Mouse (Mus musculus): ENCODE measurements at regions not wholly inside any gene's neighbourhood (a gene's known extent, or its start where the extent isn't known, plus 50 kb on each side); places are given as distances from the start of the nearest gene placed in this dataset.

- no peaks in the 10 kb centered on the region for H3K4me1 ChIP-seq (ENCODE audit: control insufficient read depth in 1 of 2, insufficient read depth in 2 of 2)
- no peaks in the 10 kb centered on the region for H3K36me3 ChIP-seq (replicated peaks in 1 of 2; ENCODE audit: control insufficient read depth in 1 of 2, insufficient read depth in 1 of 2, low read length in 1 of 2)
- no peaks in the 10 kb centered on the region for H3K9me3 ChIP-seq (replicated peaks; ENCODE audit: low read length)
- in situ Hi-C loops (cut with MboI; ENCODE audit: low pct_ligation_motif_present, low pct_unique_long_range_greater_than_20kb, low sequenced_read_pairs) (no loop called here), dilution Hi-C loops (cut with MboI; ENCODE audit: extremely low pct_ligation_motif_present, extremely low pct_unique_long_range_greater_than_20kb, low sequenced_read_pairs) (no loop called here)
- no peaks in the 10 kb centered on the region for H3K79me2 ChIP-seq (replicated peaks; ENCODE audit: control insufficient read depth, extremely low read depth, insufficient read depth, poor library complexity, severe bottlenecking)
- no peak overlapping the region for H3K4me3 ChIP-seq (replicated peaks in 1 of 3; ENCODE audit: low read depth in 2 of 3, low read length in 2 of 3, poor library complexity in 1 of 3)
- H3K9ac ChIP-seq (ENCODE audit: insufficient read depth, low read depth), result no peak overlapping the region
- H3K27ac ChIP-seq (ENCODE audit: insufficient read depth, low read depth), result no peak overlapping the region
- DNase-seq (ENCODE audit: extremely low read depth), result no peak
- no peaks in the 10 kb centered on the region for H3K27me3 ChIP-seq (replicated peaks)
- no peak for TF ChIP-seq ZKSCAN1 (IDR thresholded peaks at IDR 0.05; ENCODE audit: borderline replicate concordance, low read depth, low read length)
- no peak for TF ChIP-seq MAFK (IDR thresholded peaks at IDR 0.05; ENCODE audit: insufficient replicate concordance, low read length)
- no peak for TF ChIP-seq CHD1 (IDR thresholded peaks at IDR 0.05; ENCODE audit: low read depth, low read length)
- no peak for TF ChIP-seq NRF1 (IDR thresholded peaks at IDR 0.05; ENCODE audit: low read depth, low read length)
- TF ChIP-seq CHD2 (IDR thresholded peaks at IDR 0.05; ENCODE audit: low read length), result no peak
- no peak for TF ChIP-seq CTCF (conservative IDR thresholded peaks at IDR 0.05 in 1 of 2, IDR thresholded peaks at IDR 0.05 in 1 of 2; ENCODE audit: low read depth in 2 of 2, low read length in 2 of 2)
- TF ChIP-seq POLR2A (IDR thresholded peaks at IDR 0.05; ENCODE audit: low read depth, low read length), result no peak
- no peak for TF ChIP-seq IRF4 (IDR thresholded peaks at IDR 0.05; ENCODE audit: low read depth, low read length)
- no peak for TF ChIP-seq SIN3A (IDR thresholded peaks at IDR 0.05; ENCODE audit: low read length)
- no peak for TF ChIP-seq PAX5 (IDR thresholded peaks at IDR 0.05; ENCODE audit: low read length)
- TF ChIP-seq JUND (conservative IDR thresholded peaks at IDR 0.05; ENCODE audit: low read depth, low read length), result no peak
- TF ChIP-seq UBTF (IDR thresholded peaks at IDR 0.05; ENCODE audit: low read depth, low read length), result no peak
- TF ChIP-seq ELF1 (IDR thresholded peaks at IDR 0.05; ENCODE audit: low read depth, low read length), result no peak
- H3K4me2 ChIP-seq (ENCODE audit: insufficient read depth, low read depth, poor library complexity, severe bottlenecking), result no peak overlapping the region
Measured at GRCm38 (mm10) chr1:45653248-45653647, 141.7 kb upstream of the Wdr75 start.

GRCm38 (mm10) chr1:45663882-45664520 lies 131.0 kb upstream of the Wdr75 start:
- Histone ChIP-seq H3K4me2 (ENCODE audit: insufficient read depth, low read depth, poor library complexity, severe bottlenecking) (no peak overlapping the region), H3K9me3 (replicated peaks; ENCODE audit: low read length) (no peaks in the 10 kb centered on the region), H3K4me1 (ENCODE audit: control insufficient read depth in 1 of 2, insufficient read depth in 2 of 2) (no peaks in the 10 kb centered on the region), H3K79me2 (replicated peaks; ENCODE audit: control insufficient read depth, extremely low read depth, insufficient read depth, poor library complexity, severe bottlenecking) (no peaks in the 10 kb centered on the region), H3K36me3 (replicated peaks in 1 of 2; ENCODE audit: control insufficient read depth in 1 of 2, insufficient read depth in 1 of 2, low read length in 1 of 2) (no peaks in the 10 kb centered on the region), H3K27me3 (replicated peaks) (no peaks in the 10 kb centered on the region), H3K27ac (ENCODE audit: insufficient read depth, low read depth) (no peak overlapping the region), H3K4me3 (replicated peaks in 1 of 3; ENCODE audit: low read depth in 2 of 3, low read length in 2 of 3, poor library complexity in 1 of 3) (no peak overlapping the region), H3K9ac (ENCODE audit: insufficient read depth, low read depth) (no peak overlapping the region)
- no peak for DNase-seq (ENCODE audit: extremely low read depth)
- dilution Hi-C loops (cut with MboI; ENCODE audit: extremely low pct_ligation_motif_present, extremely low pct_unique_long_range_greater_than_20kb, low sequenced_read_pairs), result no loop called here
- TF ChIP-seq ETS1 (conservative IDR thresholded peaks at IDR 0.05; ENCODE audit: low read depth, low read length) (no peak), POLR2A (IDR thresholded peaks at IDR 0.05; ENCODE audit: low read depth, low read length) (no peak), SIN3A (IDR thresholded peaks at IDR 0.05; ENCODE audit: low read length) (no peak), JUND (conservative IDR thresholded peaks at IDR 0.05; ENCODE audit: low read depth, low read length) (no peak), SMC3 (IDR thresholded peaks at IDR 0.05; ENCODE audit: low read depth, low read length) (no peak), CTCF (conservative IDR thresholded peaks at IDR 0.05 in 1 of 2, IDR thresholded peaks at IDR 0.05 in 1 of 2; ENCODE audit: low read depth in 2 of 2, low read length in 2 of 2) (no peak), CHD2 (IDR thresholded peaks at IDR 0.05; ENCODE audit: low read length) (no peak), MAX (IDR thresholded peaks at IDR 0.05; ENCODE audit: low read length) (no peak), ZMIZ1 (IDR thresholded peaks at IDR 0.05; ENCODE audit: low read depth, low read length) (no peak), NRF1 (IDR thresholded peaks at IDR 0.05; ENCODE audit: low read depth, low read length) (no peak), ZKSCAN1 (IDR thresholded peaks at IDR 0.05; ENCODE audit: borderline replicate concordance, low read depth, low read length) (no peak), CHD1 (IDR thresholded peaks at IDR 0.05; ENCODE audit: low read depth, low read length) (no peak), JUN (IDR thresholded peaks at IDR 0.05; ENCODE audit: insufficient read depth, low read depth, low read length) (no peak), RCOR1 (conservative IDR thresholded peaks at IDR 0.05; ENCODE audit: low read depth, low read length) (no peak), IRF4 (IDR thresholded peaks at IDR 0.05; ENCODE audit: low read depth, low read length) (no peak)
- in situ Hi-C loops (cut with MboI; ENCODE audit: low pct_ligation_motif_present, low pct_unique_long_range_greater_than_20kb, low sequenced_read_pairs), result no loop called here

All from CH12.LX (cell line).